Mouse (Mus musculus): ENCODE measurements at regions not wholly inside any gene's neighbourhood (a gene's known extent, or its start where the extent isn't known, plus 50 kb on each side); places are given as distances from the start of the nearest gene placed in this dataset.

DNA sequence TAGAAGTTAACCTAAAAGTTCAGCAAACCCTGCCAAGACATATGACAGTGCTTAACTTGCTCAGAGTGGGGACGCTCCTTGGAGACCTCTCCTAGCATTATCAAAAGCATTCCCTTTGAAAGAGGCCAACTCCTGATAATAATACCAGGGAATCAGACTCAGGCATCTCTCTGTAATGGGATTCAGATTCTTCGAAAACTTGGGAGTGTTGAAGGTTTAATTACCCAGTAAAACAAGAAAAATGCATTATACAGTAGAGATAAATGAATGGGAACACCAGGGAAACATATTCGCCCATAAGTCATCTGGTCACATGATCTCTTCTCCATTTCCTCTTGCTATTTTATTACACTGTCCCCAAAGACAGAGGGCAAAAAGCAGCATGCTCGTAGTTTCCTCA lies 274.3 kb upstream of the BC052040 start:
- TF ChIP-seq CEBPB (IDR thresholded peaks at IDR 0.05; ENCODE audit: low read depth) (no peak), USF1 (IDR thresholded peaks at IDR 0.05; ENCODE audit: low read depth) (peak; percentile 19)

DNA sequence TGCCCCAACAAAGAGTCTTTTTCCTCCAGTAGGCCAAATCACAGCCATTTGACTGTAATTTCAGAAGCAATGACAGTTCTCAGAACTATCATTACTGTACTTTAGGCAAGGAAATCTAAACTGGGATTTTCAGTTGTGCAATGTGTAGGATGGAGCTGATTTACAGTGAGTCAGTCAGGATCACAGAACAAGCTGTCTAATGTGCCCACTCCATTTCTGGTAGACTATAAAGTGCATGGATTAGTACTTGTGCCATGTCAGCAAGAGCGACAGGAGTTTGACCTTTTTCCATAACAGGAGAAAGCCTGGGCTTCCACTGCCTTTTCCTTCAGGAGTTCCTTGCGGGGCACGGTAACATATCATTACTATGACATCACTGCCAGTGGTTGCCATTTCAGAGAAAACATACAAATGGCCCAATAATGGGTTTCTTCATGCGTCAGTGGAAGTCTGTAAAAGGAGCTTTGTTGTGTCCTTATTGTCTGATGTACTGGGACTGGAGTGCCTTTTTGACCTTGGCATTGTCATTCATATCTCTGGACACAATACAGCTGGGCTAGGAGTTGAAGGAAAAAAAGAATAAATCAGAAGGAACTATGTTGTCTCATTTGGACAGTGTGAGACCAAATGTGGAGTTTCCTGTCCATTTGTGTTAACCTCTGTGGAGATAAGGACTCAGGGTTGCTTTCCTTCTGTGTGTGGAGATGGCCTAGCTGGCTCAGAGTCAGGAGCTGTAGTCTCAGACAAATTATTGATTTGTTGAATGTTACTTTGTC lies 271.5 kb upstream of the BC052040 start:
- TF ChIP-seq CEBPB (IDR thresholded peaks at IDR 0.05; ENCODE audit: low read depth): no peak
- TF ChIP-seq CTCF (IDR thresholded peaks at IDR 0.05; ENCODE audit: control insufficient read depth, insufficient read depth, insufficient read length): no peak
- no peak for TF ChIP-seq USF1 (IDR thresholded peaks at IDR 0.05; ENCODE audit: low read depth)
- no peak for TF ChIP-seq MAX (IDR thresholded peaks at IDR 0.05)
- TF ChIP-seq MYOG (IDR thresholded peaks at IDR 0.05; ENCODE audit: control insufficient read depth, extremely low read depth, insufficient read length): no peak
- no peak for TF ChIP-seq FOSL1 (IDR thresholded peaks at IDR 0.05; ENCODE audit: insufficient read depth, low read length, poor library complexity, severe bottlenecking)
- TF ChIP-seq MYOD1 (IDR thresholded peaks at IDR 0.05; ENCODE audit: control insufficient read depth, insufficient read length, low read depth): no peak
- Histone ChIP-seq H3ac (ENCODE audit: control insufficient read depth, insufficient read length, low read depth) (no peak overlapping the region), H3K36me3 (ENCODE audit: control insufficient read depth, insufficient read depth) (no peaks in the 10 kb centered on the region), H3K4me3 (ENCODE audit: insufficient read depth, poor library complexity, severe bottlenecking) (no peak overlapping the region), H3K79me3 (ENCODE audit: low read depth) (no peaks in the 10 kb centered on the region), H3K79me2 (ENCODE audit: control insufficient read depth, insufficient read depth) (no peaks in the 10 kb centered on the region), H3K27me3 (ENCODE audit: control insufficient read depth, insufficient read depth, insufficient read length) (no peaks in the 10 kb centered on the region)

More for the DNA sequence above, 274.3 kb upstream of the BC052040 start:
- Histone ChIP-seq H3K79me2 (ENCODE audit: control insufficient read depth, insufficient read depth) (no peaks in the 10 kb centered on the region), H3K4me3 (ENCODE audit: insufficient read depth, poor library complexity, severe bottlenecking) (no peak overlapping the region), H3K36me3 (ENCODE audit: control insufficient read depth, insufficient read depth) (no peaks in the 10 kb centered on the region), H3K27me3 (ENCODE audit: control insufficient read depth, insufficient read depth, insufficient read length) (no peaks in the 10 kb centered on the region), H3K79me3 (ENCODE audit: low read depth) (no peaks in the 10 kb centered on the region), H3ac (ENCODE audit: control insufficient read depth, insufficient read length, low read depth) (no peak overlapping the region)

DNA sequence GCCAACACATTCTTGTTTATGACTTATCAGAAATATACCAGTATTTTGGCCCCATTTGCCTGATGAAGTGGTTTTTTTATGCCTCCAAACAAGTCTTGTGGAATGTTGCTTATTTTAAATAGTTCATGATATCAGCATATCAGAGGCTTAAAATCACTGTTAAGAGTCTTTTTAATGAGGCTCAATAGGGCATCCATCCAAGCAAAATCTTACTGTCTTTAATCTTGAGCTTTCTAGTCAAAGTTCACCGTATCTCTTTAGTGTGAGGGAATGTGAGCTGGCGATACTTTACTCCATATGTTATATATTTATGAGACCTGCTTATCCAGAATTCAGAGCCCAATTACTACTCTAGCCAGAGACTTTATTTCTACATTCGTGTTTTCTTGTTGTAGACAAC lies 263.0 kb upstream of the BC052040 start:
- Histone ChIP-seq H3K27me3 (ENCODE audit: control insufficient read depth, insufficient read depth, insufficient read length) (no peaks in the 10 kb centered on the region), H3K36me3 (ENCODE audit: control insufficient read depth, insufficient read depth) (no peaks in the 10 kb centered on the region), H3K79me2 (ENCODE audit: control insufficient read depth, insufficient read depth) (no peaks in the 10 kb centered on the region), H3K4me3 (ENCODE audit: insufficient read depth, poor library complexity, severe bottlenecking) (no peak overlapping the region), H3ac (ENCODE audit: control insufficient read depth, insufficient read length, low read depth) (no peak overlapping the region), H3K79me3 (ENCODE audit: low read depth) (no peaks in the 10 kb centered on the region)
- TF ChIP-seq MYOD1 (IDR thresholded peaks at IDR 0.05; ENCODE audit: control insufficient read depth, insufficient read length, low read depth): no peak
- TF ChIP-seq CTCF (IDR thresholded peaks at IDR 0.05; ENCODE audit: control insufficient read depth, insufficient read depth, insufficient read length): no peak
- no peak for TF ChIP-seq MYOG (IDR thresholded peaks at IDR 0.05; ENCODE audit: control insufficient read depth, extremely low read depth, insufficient read length)
- TF ChIP-seq MAX (IDR thresholded peaks at IDR 0.05): no peak
- no peak for TF ChIP-seq FOSL1 (IDR thresholded peaks at IDR 0.05; ENCODE audit: insufficient read depth, low read length, poor library complexity, severe bottlenecking)
- TF ChIP-seq CEBPB (IDR thresholded peaks at IDR 0.05; ENCODE audit: low read depth): no peak
- no peak for TF ChIP-seq USF1 (IDR thresholded peaks at IDR 0.05; ENCODE audit: low read depth)

DNA sequence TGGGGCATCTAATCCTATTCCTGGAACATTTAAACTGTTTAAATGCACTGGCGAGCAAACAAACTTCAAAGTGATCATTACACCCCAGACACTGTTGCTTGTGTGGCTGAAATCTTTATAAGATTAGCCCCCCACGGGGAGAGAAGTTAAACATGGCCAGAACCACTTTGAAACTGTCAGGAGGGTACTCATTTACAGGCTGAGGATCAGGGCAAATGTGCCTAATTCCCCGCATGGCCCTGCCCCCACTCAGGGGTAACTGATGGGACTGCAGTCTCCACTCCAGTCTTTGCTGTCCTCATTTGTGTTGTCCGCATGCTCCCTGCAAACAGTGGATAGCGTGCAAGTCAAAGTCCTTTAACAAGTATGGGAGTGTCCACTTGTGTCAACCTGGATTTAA lies 258.9 kb upstream of the BC052040 start:
- Histone ChIP-seq H3K4me3 (ENCODE audit: insufficient read depth, poor library complexity, severe bottlenecking) (no peak overlapping the region), H3K36me3 (ENCODE audit: control insufficient read depth, insufficient read depth) (no peaks in the 10 kb centered on the region), H3K79me3 (ENCODE audit: low read depth) (no peaks in the 10 kb centered on the region), H3ac (ENCODE audit: control insufficient read depth, insufficient read length, low read depth) (no peak overlapping the region), H3K27me3 (ENCODE audit: control insufficient read depth, insufficient read depth, insufficient read length) (no peaks in the 10 kb centered on the region), H3K79me2 (ENCODE audit: control insufficient read depth, insufficient read depth) (no peaks in the 10 kb centered on the region)
- TF ChIP-seq MYOD1 (IDR thresholded peaks at IDR 0.05; ENCODE audit: control insufficient read depth, insufficient read length, low read depth) (no peak), FOSL1 (IDR thresholded peaks at IDR 0.05; ENCODE audit: insufficient read depth, low read length, poor library complexity, severe bottlenecking) (no peak), MYOG (IDR thresholded peaks at IDR 0.05; ENCODE audit: control insufficient read depth, extremely low read depth, insufficient read length) (no peak), MAX (IDR thresholded peaks at IDR 0.05) (no peak), CTCF (IDR thresholded peaks at IDR 0.05; ENCODE audit: control insufficient read depth, insufficient read depth, insufficient read length) (no peak), USF1 (IDR thresholded peaks at IDR 0.05; ENCODE audit: low read depth) (no peak), CEBPB (IDR thresholded peaks at IDR 0.05; ENCODE audit: low read depth) (no peak)

- no peak for TF ChIP-seq CTCF (IDR thresholded peaks at IDR 0.05; ENCODE audit: control insufficient read depth, insufficient read depth, insufficient read length)
- TF ChIP-seq FOSL1 (IDR thresholded peaks at IDR 0.05; ENCODE audit: insufficient read depth, low read length, poor library complexity, severe bottlenecking): no peak
- TF ChIP-seq MAX (IDR thresholded peaks at IDR 0.05): no peak
- no peak for TF ChIP-seq USF1 (IDR thresholded peaks at IDR 0.05; ENCODE audit: low read depth)
- TF ChIP-seq MYOD1 (IDR thresholded peaks at IDR 0.05; ENCODE audit: control insufficient read depth, insufficient read length, low read depth): no peak
- TF ChIP-seq MYOG (IDR thresholded peaks at IDR 0.05; ENCODE audit: control insufficient read depth, extremely low read depth, insufficient read length): no peak
- no peak for TF ChIP-seq CEBPB (IDR thresholded peaks at IDR 0.05; ENCODE audit: low read depth)
- Histone ChIP-seq H3K27me3 (ENCODE audit: control insufficient read depth, insufficient read depth, insufficient read length) (no peaks in the 10 kb centered on the region), H3K36me3 (ENCODE audit: control insufficient read depth, insufficient read depth) (no peaks in the 10 kb centered on the region), H3ac (ENCODE audit: control insufficient read depth, insufficient read length, low read depth) (no peak overlapping the region), H3K4me3 (ENCODE audit: insufficient read depth, poor library complexity, severe bottlenecking) (no peak overlapping the region), H3K79me2 (ENCODE audit: control insufficient read depth, insufficient read depth) (no peaks in the 10 kb centered on the region), H3K79me3 (ENCODE audit: low read depth) (no peaks in the 10 kb centered on the region)
Measured at GRCm38 (mm10) chr2:115326526-115326925, 255.0 kb upstream of the BC052040 start.

- no peaks in the 10 kb centered on the region for H3K79me3 ChIP-seq (ENCODE audit: low read depth)
- no peaks in the 10 kb centered on the region for H3K27me3 ChIP-seq (ENCODE audit: control insufficient read depth, insufficient read depth, insufficient read length)
- TF ChIP-seq MYOG (IDR thresholded peaks at IDR 0.05; ENCODE audit: control insufficient read depth, extremely low read depth, insufficient read length) (no peak), CTCF (IDR thresholded peaks at IDR 0.05; ENCODE audit: control insufficient read depth, insufficient read depth, insufficient read length) (no peak), USF1 (IDR thresholded peaks at IDR 0.05; ENCODE audit: low read depth) (no peak), MAX (IDR thresholded peaks at IDR 0.05) (no peak), CEBPB (IDR thresholded peaks at IDR 0.05; ENCODE audit: low read depth) (no peak), FOSL1 (IDR thresholded peaks at IDR 0.05; ENCODE audit: insufficient read depth, low read length, poor library complexity, severe bottlenecking) (no peak), MYOD1 (IDR thresholded peaks at IDR 0.05; ENCODE audit: control insufficient read depth, insufficient read length, low read depth) (no peak)
- no peaks in the 10 kb centered on the region for H3K79me2 ChIP-seq (ENCODE audit: control insufficient read depth, insufficient read depth)
- H3K4me3 ChIP-seq (ENCODE audit: insufficient read depth, poor library complexity, severe bottlenecking): no peak overlapping the region
- H3K36me3 ChIP-seq (ENCODE audit: control insufficient read depth, insufficient read depth): no peaks in the 10 kb centered on the region
- H3ac ChIP-seq (ENCODE audit: control insufficient read depth, insufficient read length, low read depth): no peak overlapping the region
Measured at GRCm38 (mm10) chr2:115338178-115338577, 243.3 kb upstream of the BC052040 start.

Data from C2C12 (cell line).